Mouse (Mus musculus): ENCODE measurements around the gene Hoxb3.

The Hoxb3 gene

GRCm38 (mm10) chr11:96363807-96364206, 40.7 kb downstream of the Hoxb3 start:
- no peak for DNase-seq

- DNase-seq = no peak
Observed at GRCm38 (mm10) chr11:96365441-96366091, 42.4 kb downstream of the Hoxb3 start, which contains the start of gene Hoxb1. Gene Hoxb1 (plus strand): TSS chr11:96365752.

DNA sequence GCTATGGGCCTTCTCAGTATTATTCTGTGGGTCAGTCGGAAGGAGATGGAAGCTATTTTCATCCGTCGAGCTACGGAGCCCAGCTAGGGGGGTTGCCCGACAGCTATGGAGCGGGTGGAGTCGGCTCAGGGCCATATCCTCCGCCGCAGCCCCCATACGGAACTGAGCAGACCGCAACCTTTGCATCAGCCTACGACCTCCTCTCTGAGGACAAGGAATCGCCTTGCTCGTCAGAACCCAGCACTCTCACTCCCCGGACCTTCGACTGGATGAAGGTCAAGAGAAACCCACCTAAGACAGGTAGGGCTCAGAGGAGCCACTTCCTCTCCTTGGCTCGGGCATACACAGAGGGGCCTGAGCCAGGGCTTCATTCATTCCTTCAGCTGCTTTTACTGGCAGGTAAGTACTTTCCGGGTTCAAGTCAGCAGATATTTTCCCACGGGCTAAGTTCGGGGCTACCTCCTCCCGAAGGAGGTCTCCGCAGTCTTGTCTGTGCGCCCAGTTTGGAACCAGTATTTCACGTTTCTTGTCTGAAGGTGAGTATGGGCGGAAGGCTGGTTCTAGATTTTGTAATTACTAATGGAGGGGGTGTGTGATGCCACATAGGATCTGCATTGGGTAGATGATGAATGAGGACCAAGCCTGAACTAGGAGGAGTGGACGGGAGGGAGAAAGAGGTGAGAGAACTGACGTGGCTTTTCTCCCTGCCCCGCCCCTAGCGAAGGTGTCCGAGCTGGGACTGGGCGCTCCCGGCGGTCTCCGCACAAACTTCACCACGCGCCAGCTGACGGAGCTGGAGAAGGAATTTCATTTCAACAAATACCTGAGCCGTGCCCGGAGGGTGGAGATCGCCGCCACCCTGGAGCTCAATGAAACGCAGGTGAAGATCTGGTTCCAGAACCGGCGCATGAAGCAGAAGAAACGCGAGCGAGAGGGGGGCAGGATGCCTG, 43.2 kb downstream of the Hoxb3 start:
- no peak for DNase-seq

DNA sequence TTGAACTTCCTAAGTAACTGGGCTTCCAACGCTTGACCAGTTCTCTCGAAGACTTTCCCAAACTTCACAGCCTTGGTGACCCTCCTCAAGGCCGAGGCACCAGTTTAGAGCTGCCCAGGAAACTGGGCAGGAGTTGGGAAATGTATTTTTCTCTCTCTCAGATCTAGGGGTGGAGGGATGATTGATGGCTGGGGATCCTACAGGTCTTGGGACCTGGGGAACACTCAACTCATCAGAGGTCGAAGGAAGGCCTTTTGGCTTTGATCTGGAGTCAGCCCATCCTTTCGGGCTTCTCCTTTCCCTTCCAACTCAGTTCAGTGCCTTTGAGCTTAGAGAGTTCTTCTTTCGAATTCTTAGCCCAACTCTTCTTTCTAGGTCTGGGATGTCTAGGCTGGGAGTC, 44.0 kb downstream of the Hoxb3 start:
- DNase-seq = no peak

DNA sequence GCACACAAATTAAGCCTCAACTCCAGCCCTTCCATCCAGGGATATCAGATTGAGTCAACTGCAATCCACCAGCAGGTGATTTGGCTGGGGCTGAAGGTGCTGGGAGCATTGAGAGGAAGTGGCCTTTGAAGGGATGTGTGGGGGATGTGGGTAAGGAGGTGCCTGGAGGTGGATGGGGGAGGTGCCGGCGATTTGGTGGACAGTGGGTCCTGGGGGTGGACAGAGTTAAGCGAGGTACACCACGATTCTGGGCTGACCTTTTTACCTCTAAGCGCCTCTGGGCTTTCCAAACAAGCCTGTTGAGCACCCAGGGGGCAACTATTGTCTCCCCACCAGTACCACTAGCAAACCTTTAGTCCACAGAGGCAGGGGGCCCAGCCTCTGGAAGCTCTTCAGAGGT, 45.6 kb downstream of the Hoxb3 start:
- no peak for DNase-seq

- no peak for DNase-seq
Observed at GRCm38 (mm10) chr11:96369140-96369539, 46.0 kb downstream of the Hoxb3 start.

GRCm38 (mm10) chr11:96371726-96372125, 48.6 kb downstream of the Hoxb3 start:
- DNase-seq = no peak

DNA sequence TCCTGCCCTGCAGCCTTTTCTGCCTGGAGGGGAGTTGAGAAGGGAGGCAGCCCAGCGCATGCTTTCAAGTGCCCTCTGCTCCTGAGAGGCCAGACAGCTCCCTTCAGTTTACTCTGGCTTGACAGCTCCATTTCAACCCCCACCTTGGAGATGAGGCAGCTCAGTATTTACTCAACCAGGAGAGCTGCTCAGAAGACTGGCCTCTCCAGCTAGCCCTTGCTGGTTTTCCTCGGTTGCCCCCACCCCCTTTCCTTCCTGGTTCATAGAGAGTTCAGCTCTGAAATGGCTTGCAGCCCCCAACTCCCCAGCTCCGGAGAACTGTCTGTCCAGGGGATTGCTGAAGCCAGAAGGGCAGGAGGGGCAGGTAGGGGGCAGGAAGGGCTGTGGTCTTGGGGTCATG, 49.4 kb downstream of the Hoxb3 start:
- DNase-seq = no peak

DNA sequence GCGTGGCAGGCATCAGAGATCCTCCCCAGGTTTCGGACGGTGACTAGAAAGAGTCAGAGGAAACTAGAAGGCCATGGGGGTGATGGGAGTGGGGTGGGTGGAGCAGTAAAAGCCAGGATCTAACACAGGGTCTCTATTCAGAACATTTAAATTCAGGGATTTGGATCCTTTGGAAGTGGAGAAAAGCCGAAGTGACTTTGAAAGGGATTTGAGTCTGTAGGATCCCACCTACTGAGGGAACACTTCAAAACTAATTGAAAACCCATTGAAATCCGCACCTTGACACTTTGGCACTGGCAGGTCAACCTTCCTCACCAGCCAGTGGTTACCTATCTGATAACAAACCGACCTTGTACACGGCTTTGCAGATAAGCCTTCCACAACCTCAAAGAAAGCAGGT, 51.7 kb downstream of the Hoxb3 start:
- no peak for DNase-seq

DNA sequence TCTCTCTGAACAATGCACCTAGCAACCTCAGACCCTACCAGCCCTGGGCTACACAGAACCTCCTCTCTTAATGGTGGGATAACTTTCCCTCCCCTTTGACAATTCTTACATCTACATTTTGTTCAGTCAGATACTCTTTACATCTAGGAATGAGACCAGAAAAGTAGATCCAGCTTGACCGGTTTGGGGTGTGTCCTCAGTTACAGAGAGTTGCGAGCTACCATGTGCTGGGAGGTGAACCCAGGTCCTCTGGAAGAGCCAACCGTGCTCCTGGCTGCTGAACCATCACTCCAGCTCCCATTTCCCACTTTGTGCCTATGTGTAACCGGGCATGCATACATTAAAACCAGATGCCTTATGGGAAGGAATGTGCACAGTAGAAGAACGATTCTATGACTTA, 60.3 kb downstream of the Hoxb3 start:
- no peak for DNase-seq

DNA sequence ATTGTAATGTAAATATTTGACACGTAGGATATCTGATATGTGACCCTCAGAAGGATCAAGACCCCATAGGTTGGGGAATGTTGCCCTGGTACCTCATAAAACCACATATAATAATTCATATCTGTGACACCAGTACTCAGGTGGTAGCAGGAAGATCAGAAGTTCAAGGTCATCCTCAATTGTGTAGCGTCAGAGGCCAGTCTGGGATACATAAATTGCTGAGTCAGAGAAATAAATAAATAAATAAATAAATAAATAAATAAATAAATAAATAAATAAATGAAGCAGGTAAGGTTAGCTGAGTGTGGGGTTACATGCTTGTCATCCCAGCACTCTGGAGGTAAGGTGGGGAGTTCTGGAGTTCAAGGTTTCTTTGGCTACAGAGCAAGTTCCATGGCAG, 64.5 kb downstream of the Hoxb3 start:
- DNase-seq = no peak

DNA sequence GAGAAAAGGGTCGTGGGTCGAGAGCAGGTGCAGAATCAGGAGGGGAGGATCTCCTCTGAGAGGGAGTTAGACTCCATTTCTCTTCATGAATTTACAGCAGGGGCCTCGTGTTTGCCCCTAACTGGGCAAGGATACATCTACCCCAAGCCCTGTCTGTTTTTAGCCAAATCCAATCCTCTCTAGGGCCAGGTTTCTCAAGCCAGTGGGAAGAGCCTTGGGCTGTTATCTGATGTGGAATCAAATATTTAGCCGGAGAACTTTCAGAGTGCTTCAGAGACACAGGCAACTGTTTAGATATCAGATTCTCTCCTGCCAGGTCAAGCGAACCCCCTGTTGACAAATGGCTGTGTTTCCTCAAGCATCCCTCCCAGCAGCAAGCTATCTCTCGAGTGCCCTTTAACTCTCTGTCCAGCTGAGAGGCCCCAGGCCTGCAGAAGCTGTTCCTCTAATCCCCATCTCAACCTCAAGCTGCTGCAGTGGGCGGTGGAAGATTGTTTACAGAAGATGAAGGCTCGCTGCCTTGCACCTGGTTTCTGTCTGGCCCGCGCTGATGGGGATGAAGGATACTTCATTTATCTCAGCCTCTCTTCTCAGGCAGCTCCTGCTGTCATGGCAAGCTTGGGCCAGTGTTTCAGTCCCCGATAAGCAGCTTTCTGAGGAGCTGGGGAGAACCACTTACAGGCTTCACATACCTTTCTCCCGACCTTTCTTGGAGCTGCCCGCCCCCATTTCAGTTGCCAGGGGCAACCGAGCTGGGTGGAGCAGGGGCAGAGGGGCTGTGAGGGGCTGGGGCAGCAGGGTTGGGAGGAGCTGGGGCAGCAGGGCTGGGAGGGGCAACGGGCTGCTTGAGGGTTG, 73.9 kb downstream of the Hoxb3 start:
- no peak for DNase-seq

Data from cerebellum, adult 8-10 months (tissue).